Comparison of ENCODE assay signal across 24 mouse cellular contexts in the genomic region with DNA sequence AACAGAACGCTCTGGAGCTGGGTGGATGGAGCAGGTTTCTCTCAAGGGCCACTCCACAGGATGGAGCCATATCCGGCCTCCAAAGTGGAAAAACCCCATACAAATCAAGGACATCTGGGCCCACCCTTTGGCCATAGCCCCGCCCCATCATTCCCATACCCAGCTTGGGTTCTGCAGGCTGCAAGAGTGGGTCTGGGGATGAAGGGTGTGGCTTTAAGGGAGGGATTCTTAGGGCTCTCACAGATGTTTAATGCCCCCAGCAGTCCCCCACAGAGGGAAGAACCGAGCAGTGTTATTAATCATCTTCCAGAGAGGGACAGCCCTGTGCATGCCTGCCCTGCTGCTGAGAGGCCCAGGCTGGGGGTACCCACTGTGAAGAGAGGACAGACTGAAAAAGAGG. TPM values are rescaled to one million over a fixed set of nuclear protein-coding genes. Genes with fewer than 3 reads are reported as not detected.
DNase-seq lines count a peak whose midpoint lies in the region; ATAC-seq and TF ChIP-seq lines count a peak whose summit lies in the region.
"Had no signal": no experiment of that assay in that cellular context is flagged by ENCODE, and none has a peak within 500 bp of the region (broad histone marks: within the 10 kb centered on the region; RNA-seq: fewer than 3 reads in every experiment).

No protein-coding gene starts in this region.

- no peaks in the 10 kb centered on the region; the same call in 1 of the 2 replicates for H3K27me3 ChIP-seq in kidney, postnatal 0 days (ENCODE audit: insufficient read depth, low read length)
- H3K27me3 ChIP-seq in E14TG2a.4 (ENCODE audit: insufficient read depth, low read length): peaks cover 22% of the 10 kb centered on the region
- H3K27me3 ChIP-seq in embryonic facial prominence, embryonic 15.5 days: peaks cover 17% of the 10 kb centered on the region; the same call in 1 of the 2 replicates

- DNase-seq in kidney, postnatal 0 days (ENCODE audit: low spot score): no peak
- no peak for DNase-seq in kidney, adult 9 months
- peak; percentile 55 for DNase-seq in 3T3-L1 (ENCODE audit: low read depth, low spot score)
- no peak for DNase-seq in embryo, embryonic 11 days
- no peak for DNase-seq in left cerebral cortex, adult 2 months (ENCODE audit: extremely low spot score in 1 of 2, low spot score in 2 of 2)
- DNase-seq: adrenal gland, adult 2 months; cerebellum, adult 8-10 months; heart, postnatal 10 days; lung, adult 18-20 months; lung, postnatal 36 days; thymus, adult 18-20 months; thymus, postnatal 4 days had no signal

- WGBS in kidney, postnatal 0 days: 30% methylated on average over 4 of the region's 4 CpGs
- WGBS in embryonic facial prominence, embryonic 15.5 days: 18% methylated on average over 4 of the region's 4 CpGs

- TF ChIP-seq CTCF in kidney, postnatal 0 days (IDR thresholded peaks at IDR 0.05; ENCODE audit: low read depth): no peak
- TF ChIP-seq CTCF in E14TG2a.4 (conservative IDR thresholded peaks at IDR 0.05; ENCODE audit: low read length): no peak
- TF ChIP-seq CTCF in left cerebral cortex, adult 2 months (IDR thresholded peaks at IDR 0.05): no peak

- H3K4me3 ChIP-seq in kidney, postnatal 0 days (replicated peaks; ENCODE audit: low read depth, low read length): no peak overlapping the region
- 0 out of 2 replicates have a peak overlapping the region, but pooled peaks have one; percentile 17 for H3K4me3 ChIP-seq in E14TG2a.4 (replicated peaks; ENCODE audit: low read length)
- H3K4me3 ChIP-seq in embryonic facial prominence, embryonic 15.5 days (replicated peaks): no peak overlapping the region
- H3K4me3 ChIP-seq in left cerebral cortex, adult 2 months: no peak overlapping the region
- H3K4me3 ChIP-seq: erythroblast, embryonic 14.5 days; forebrain, embryonic 13.5 days; neural tube, embryonic 13.5 days had no signal

- H3K4me1 ChIP-seq in kidney, postnatal 0 days (replicated peaks; ENCODE audit: insufficient read depth, low read length): no peaks in the 10 kb centered on the region
- peaks cover 41% of the 10 kb centered on the region for H3K4me1 ChIP-seq in E14TG2a.4 (replicated peaks; ENCODE audit: low read depth, low read length)
- H3K4me1 ChIP-seq in embryonic facial prominence, embryonic 15.5 days: peaks cover 32% of the 10 kb centered on the region
- H3K4me1 ChIP-seq: forebrain, embryonic 13.5 days had no signal

- H3K9ac ChIP-seq in kidney, postnatal 0 days (ENCODE audit: low read depth, low read length): no peak overlapping the region
- H3K9ac ChIP-seq in embryonic facial prominence, embryonic 15.5 days: no peak overlapping the region
- H3K9ac ChIP-seq: forebrain, embryonic 13.5 days; neural tube, embryonic 13.5 days had no signal

- H3K27ac ChIP-seq in kidney, postnatal 0 days: no peak overlapping the region
- H3K27ac ChIP-seq in embryonic facial prominence, embryonic 15.5 days (replicated peaks): peak overlapping the region; percentile 60; the same call in 1 of the 2 replicates
- H3K27ac ChIP-seq in left cerebral cortex, adult 2 months: no peak overlapping the region
- H3K27ac ChIP-seq: forebrain, embryonic 13.5 days; neural tube, embryonic 13.5 days had no signal

- no peaks in the 10 kb centered on the region for H3K36me3 ChIP-seq in kidney, postnatal 0 days (ENCODE audit: insufficient read depth, low read length)
- H3K36me3 ChIP-seq in E14TG2a.4 (ENCODE audit: insufficient read depth, low read length): peaks cover 8% of the 10 kb centered on the region
- peaks cover 7% of the 10 kb centered on the region; the same call in 1 of the 2 replicates for H3K36me3 ChIP-seq in embryonic facial prominence, embryonic 15.5 days

- ATAC-seq in kidney, postnatal 0 days (replicated peaks; ENCODE audit: low FRiP score, low read depth): 0 out of 2 replicates have a peak, but pooled peaks have one; percentile 25
- peak; percentile 79 for ATAC-seq in embryonic facial prominence, embryonic 15.5 days (ENCODE audit: insufficient number of reproducible peaks, low FRiP score, low TSS enrichment, low read depth)
- ATAC-seq: forebrain, embryonic 13.5 days; inflammation-experienced regulatory T-cells, adult 6 months had no signal

- no peak overlapping the region for H3K4me2 ChIP-seq in kidney, postnatal 0 days (ENCODE audit: low read length)
- H3K4me2 ChIP-seq in embryonic facial prominence, embryonic 15.5 days (replicated peaks): no peak overlapping the region
- H3K4me2 ChIP-seq: forebrain, embryonic 13.5 days; heart, embryonic 11.5 days; liver, embryonic 11.5 days; neural tube, embryonic 13.5 days had no signal

- intact Hi-C loops in left cerebral cortex, adult 2 months (cut with DNase I): loop anchor here (5.0 kb wide), 1 partner anchor 135 kb away; no protein-coding TSS in a partner anchor

- no peaks in the 10 kb centered on the region for H3K9me3 ChIP-seq in kidney, postnatal 0 days (replicated peaks; ENCODE audit: low read length)
- no peaks in the 10 kb centered on the region for H3K9me3 ChIP-seq in E14TG2a.4 (ENCODE audit: low read length)
- no peaks in the 10 kb centered on the region for H3K9me3 ChIP-seq in embryonic facial prominence, embryonic 15.5 days (replicated peaks)
- H3K9me3 ChIP-seq: forebrain, embryonic 13.5 days; neural tube, embryonic 13.5 days had no signal

RNA-seq across cellular contexts. Expression of a gene that starts 5.8 kb away (rescaled TPM):
- 33.0 and 38.6 TPM in 2 replicates for polyA plus RNA-seq in kidney, postnatal 0 days (2015; fragmentation: Nextera tagmentation; extraction: Ambion mirVana)
- polyA plus RNA-seq in embryonic facial prominence, embryonic 15.5 days (2015; fragmentation: Nextera tagmentation; extraction: Ambion mirVana): 26.4 and 30.4 TPM in 2 replicates
- under 1 TPM; 0.28 to 0.29 TPM for total RNA-seq in left cerebral cortex, adult 2 months (2021)
- total RNA-seq: gastrocnemius, adult 8-10 months; granulocyte monocyte progenitor cell, adult 5-6 weeks; heart, postnatal 10 days; megakaryocyte-erythroid progenitor cell, adult 5-6 weeks had no signal
- polyA plus RNA-seq: erythroblast, embryonic 14.5 days; inflammation-experienced regulatory T-cells, adult 6 months had no signal

RNA-seq across cellular contexts. Expression of a gene that starts 10.5 kb away (rescaled TPM):
- 45.8 and 48.6 TPM in 2 replicates for polyA plus RNA-seq in kidney, postnatal 0 days (2015; fragmentation: Nextera tagmentation; extraction: Ambion mirVana)
- 26.6 and 27.9 TPM in 2 replicates for polyA plus RNA-seq in embryonic facial prominence, embryonic 15.5 days (2015; fragmentation: Nextera tagmentation; extraction: Ambion mirVana)
- 10 to 100 TPM; 31.8 to 34.7 TPM for total RNA-seq in left cerebral cortex, adult 2 months (2021)

RNA-seq across cellular contexts. Expression of a gene that starts 19.4 kb away (rescaled TPM):
- polyA plus RNA-seq in kidney, postnatal 0 days (2015; fragmentation: Nextera tagmentation; extraction: Ambion mirVana): 0.36 and 0.38 TPM in 2 replicates
- not detected in 2 replicates for polyA plus RNA-seq in embryonic facial prominence, embryonic 15.5 days (2015; fragmentation: Nextera tagmentation; extraction: Ambion mirVana)
- total RNA-seq in left cerebral cortex, adult 2 months (2021): under 1 TPM; 0.34 to 0.68 TPM
- polyA plus RNA-seq: adrenal gland, adult 2 months; erythroblast, embryonic 14.5 days; forebrain, embryonic 13.5 days; hindbrain, embryonic 11.5 days; inflammation-experienced regulatory T-cells, adult 6 months; liver, embryonic 11.5 days; neural tube, embryonic 13.5 days had no signal

RNA-seq across cellular contexts. Expression of a gene that starts 22.7 kb away (rescaled TPM):
- polyA plus RNA-seq in kidney, postnatal 0 days (2015; fragmentation: Nextera tagmentation; extraction: Ambion mirVana): 417 and 419 TPM in 2 replicates
- 223 and 227 TPM in 2 replicates for polyA plus RNA-seq in embryonic facial prominence, embryonic 15.5 days (2015; fragmentation: Nextera tagmentation; extraction: Ambion mirVana)
- 100 to 1,000 TPM; 208 to 222 TPM for total RNA-seq in left cerebral cortex, adult 2 months (2021)

RNA-seq across cellular contexts. Expression of a gene that starts 29.1 kb away (rescaled TPM):
- 1,452 and 1,460 TPM in 2 replicates for polyA plus RNA-seq in kidney, postnatal 0 days (2015; fragmentation: Nextera tagmentation; extraction: Ambion mirVana)
- polyA plus RNA-seq in embryonic facial prominence, embryonic 15.5 days (2015; fragmentation: Nextera tagmentation; extraction: Ambion mirVana): 1,508 and 1,594 TPM in 2 replicates
- total RNA-seq in left cerebral cortex, adult 2 months (2021): 100 to 1,000 TPM; 284 to 288 TPM
